Mouse (Mus musculus) forebrain, embryonic 13.5 days (tissue): ENCODE results near the gene Clcnka. TPM values are rescaled to one million over a fixed set of nuclear protein-coding genes. Genes with fewer than 3 reads are reported as not detected.

Experiments
- ATAC-seq: fragments of 200-750 bp; cut with Nextera tagmentation; 2 replicates; pipeline ENCODE4 v1.8.0; 2017
- H3K27ac ChIP-seq: fragments of 300-500 bp; sonication (generic); 2 replicates; pipeline ENCODE4 v1.5.1; 2015; ENCODE audit warnings: inconsistent platforms, mild to moderate bottlenecking, moderate library complexity
- H3K27me3 ChIP-seq: fragments of 300-500 bp; sonication (generic); 2 replicates; pipeline ENCODE4 v1.6.1; 2015; ENCODE audit warnings: mild to moderate bottlenecking, inconsistent platforms
- H3K36me3 ChIP-seq: fragments of 300-500 bp; sonication (generic); 2 replicates; pipeline ENCODE4 v1.6.1; 2015; ENCODE audit warnings: mild to moderate bottlenecking, inconsistent platforms; ENCODE audit not compliant: poor library complexity, severe bottlenecking
- H3K4me1 ChIP-seq: fragments of 300-500 bp; sonication (generic); 2 replicates; pipeline ENCODE4 v1.6.1; 2015; ENCODE audit warnings: inconsistent platforms
- H3K4me2 ChIP-seq: fragments of 300-500 bp; sonication (generic); 2 replicates; pipeline ENCODE4 v1.6.1; 2015; ENCODE audit warnings: inconsistent platforms, mild to moderate bottlenecking, moderate library complexity
- H3K4me3 ChIP-seq: fragments of 300-500 bp; sonication (generic); 2 replicates; pipeline ENCODE4 v1.5.1; 2015; ENCODE audit warnings: mild to moderate bottlenecking, inconsistent platforms
- H3K9ac ChIP-seq: fragments of 300-500 bp; sonication (generic); 2 replicates; pipeline ENCODE4 v1.6.1; 2015; ENCODE audit warnings: mild to moderate bottlenecking, inconsistent platforms
- H3K9me3 ChIP-seq: fragments of 300-500 bp; sonication (generic); replicated peaks from 2 replicates; pipeline ENCODE4 v1.6.1; 2016; ENCODE audit warnings: inconsistent platforms
- WGBS: fragments of 180-500 bp; shearing (Covaris S2); methylation state at CpG from one replicate; pipeline ENCODE4 v1.1.7; 2015; 5-methylcytosine and 5-hydroxymethylcytosine counted together
- polyA plus RNA-seq: library from polyadenylated mRNA; unstranded; fragments of >200 nt; fragmentation: Nextera tagmentation; extraction: Ambion mirVana; gene quantifications from 2 replicates; pipeline ENCODE4 v1.2.1, GENCODE M21; 2015

Gene Clcnka
- polyA plus RNA-seq, 1 experiment from 2014 or later: 0.10 TPM

- Histone ChIP-seq H3K9me3 (no peaks in the 10 kb centered on the region), H3K9ac (no peak overlapping the region), H3K27ac (no peak overlapping the region), H3K4me3 (no peak overlapping the region), H3K4me2 (no peak overlapping the region), H3K36me3 (no peaks in the 10 kb centered on the region), H3K4me1 (peaks cover 12% of the 10 kb centered on the region), H3K27me3 (peaks cover 16% of the 10 kb centered on the region; the same call in 1 of the 2 replicates)
- WGBS: 51% methylated on average over 9 of the region's 9 CpGs
- no peak for ATAC-seq
Observed at GRCm38 (mm10) chr4:141429847-141430246, 31.3 kb upstream of the Clcnka start.

- H3K4me3 ChIP-seq: no peak overlapping the region
- WGBS: 85% methylated on average over 6 of the region's 6 CpGs
- H3K27ac ChIP-seq: no peak overlapping the region
- no peaks in the 10 kb centered on the region for H3K36me3 ChIP-seq
- no peak overlapping the region for H3K4me2 ChIP-seq
- no peaks in the 10 kb centered on the region for H3K9me3 ChIP-seq
- H3K9ac ChIP-seq: no peak overlapping the region
- peaks cover 18% of the 10 kb centered on the region; the same call in 1 of the 2 replicates for H3K27me3 ChIP-seq
- H3K4me1 ChIP-seq: peaks cover 12% of the 10 kb centered on the region
- ATAC-seq: no peak
Observed at GRCm38 (mm10) chr4:141429381-141429780, 30.9 kb upstream of the Clcnka start.

GRCm38 (mm10) chr4:141427921-141428320 lies 29.4 kb upstream of the Clcnka start:
- Histone ChIP-seq H3K36me3 (no peaks in the 10 kb centered on the region), H3K27ac (no peak overlapping the region), H3K4me3 (no peak overlapping the region), H3K9ac (no peak overlapping the region), H3K9me3 (no peaks in the 10 kb centered on the region), H3K27me3 (peaks cover 18% of the 10 kb centered on the region; the same call in 1 of the 2 replicates), H3K4me1 (peaks cover 12% of the 10 kb centered on the region), H3K4me2 (no peak overlapping the region)
- WGBS: 87% methylated on average over 13 of the region's 13 CpGs
- no peak for ATAC-seq

GRCm38 (mm10) chr4:141426796-141427745 lies 28.5 kb upstream of the Clcnka start:
- H3K4me2 ChIP-seq: no peak overlapping the region
- ATAC-seq: no peak

GRCm38 (mm10) chr4:141425484-141426479 lies 27.3 kb upstream of the Clcnka start:
- no peaks in the 10 kb centered on the region for H3K9me3 ChIP-seq
- H3K4me3 ChIP-seq: peak overlapping the region; percentile 43
- H3K9ac ChIP-seq: peak overlapping the region; percentile 59
- ATAC-seq: peak; percentile 97
- H3K27me3 ChIP-seq: peaks cover 23% of the 10 kb centered on the region; the same call in 1 of the 2 replicates
- H3K36me3 ChIP-seq: no peaks in the 10 kb centered on the region
- no peak overlapping the region for H3K27ac ChIP-seq
- peak overlapping the region; percentile 73 for H3K4me2 ChIP-seq
- H3K4me1 ChIP-seq: peaks cover 12% of the 10 kb centered on the region
- WGBS: 6% methylated on average over 36 of the region's 36 CpGs

More at GRCm38 (mm10) chr4:141426796-141427745, 28.5 kb upstream of the Clcnka start:
- no peak overlapping the region for H3K9ac ChIP-seq
- no peaks in the 10 kb centered on the region for H3K36me3 ChIP-seq
- H3K4me3 ChIP-seq: no peak overlapping the region
- H3K27me3 ChIP-seq: peaks cover 23% of the 10 kb centered on the region; the same call in 1 of the 2 replicates
- H3K9me3 ChIP-seq: no peaks in the 10 kb centered on the region
- peaks cover 12% of the 10 kb centered on the region for H3K4me1 ChIP-seq
- no peak overlapping the region for H3K27ac ChIP-seq
- WGBS: 83% methylated on average over 10 of the region's 10 CpGs

GRCm38 (mm10) chr4:141423691-141424431 lies 25.3 kb upstream of the Clcnka start:
- Histone ChIP-seq H3K36me3 (no peaks in the 10 kb centered on the region), H3K4me1 (peaks cover 12% of the 10 kb centered on the region), H3K27ac (no peak overlapping the region), H3K4me2 (no peak overlapping the region), H3K9me3 (no peaks in the 10 kb centered on the region), H3K4me3 (no peak overlapping the region), H3K27me3 (peaks cover 23% of the 10 kb centered on the region; the same call in 1 of the 2 replicates), H3K9ac (no peak overlapping the region)
- no peak for ATAC-seq
- 87% methylated on average over 13 of the region's 13 CpGs for WGBS

- 81% methylated on average over 5 of the region's 5 CpGs for WGBS
- H3K4me1 ChIP-seq: peaks cover 12% of the 10 kb centered on the region
- ATAC-seq: no peak
- no peaks in the 10 kb centered on the region for H3K9me3 ChIP-seq
- no peaks in the 10 kb centered on the region for H3K36me3 ChIP-seq
- H3K27ac ChIP-seq: no peak overlapping the region
- H3K4me2 ChIP-seq: no peak overlapping the region
- peaks cover 23% of the 10 kb centered on the region; the same call in 1 of the 2 replicates for H3K27me3 ChIP-seq
- H3K4me3 ChIP-seq: no peak overlapping the region
- H3K9ac ChIP-seq: no peak overlapping the region
Observed at GRCm38 (mm10) chr4:141423288-141423687, 24.8 kb upstream of the Clcnka start.

GRCm38 (mm10) chr4:141422841-141423240 lies 24.3 kb upstream of the Clcnka start:
- H3K4me3 ChIP-seq: no peak overlapping the region
- no peaks in the 10 kb centered on the region for H3K9me3 ChIP-seq
- 86% methylated on average over 5 of the region's 5 CpGs for WGBS
- H3K36me3 ChIP-seq: no peaks in the 10 kb centered on the region
- no peak for ATAC-seq
- no peak overlapping the region for H3K27ac ChIP-seq
- H3K4me1 ChIP-seq: peaks cover 12% of the 10 kb centered on the region
- H3K4me2 ChIP-seq: no peak overlapping the region
- no peak overlapping the region for H3K9ac ChIP-seq
- H3K27me3 ChIP-seq: peaks cover 23% of the 10 kb centered on the region; the same call in 1 of the 2 replicates

- H3K4me2 ChIP-seq: no peak overlapping the region
- no peak for ATAC-seq
- H3K4me1 ChIP-seq: peaks cover 12% of the 10 kb centered on the region
- WGBS: 72% methylated on average over 14 of the region's 14 CpGs
- no peaks in the 10 kb centered on the region for H3K9me3 ChIP-seq
- H3K36me3 ChIP-seq: no peaks in the 10 kb centered on the region
- no peak overlapping the region for H3K4me3 ChIP-seq
- peaks cover 23% of the 10 kb centered on the region; the same call in 1 of the 2 replicates for H3K27me3 ChIP-seq
- no peak overlapping the region for H3K27ac ChIP-seq
- H3K9ac ChIP-seq: no peak overlapping the region
Observed at GRCm38 (mm10) chr4:141421423-141421822, 22.9 kb upstream of the Clcnka start.

GRCm38 (mm10) chr4:141420886-141421285 lies 22.4 kb upstream of the Clcnka start:
- no peak for ATAC-seq
- H3K4me2 ChIP-seq: no peak overlapping the region
- no peak overlapping the region for H3K4me3 ChIP-seq
- peaks cover 21% of the 10 kb centered on the region; the same call in 1 of the 2 replicates for H3K27me3 ChIP-seq
- WGBS: 60% methylated on average over 9 of the region's 9 CpGs
- no peak overlapping the region for H3K27ac ChIP-seq
- no peak overlapping the region for H3K9ac ChIP-seq
- H3K4me1 ChIP-seq: peaks cover 8% of the 10 kb centered on the region
- H3K36me3 ChIP-seq: no peaks in the 10 kb centered on the region
- no peaks in the 10 kb centered on the region for H3K9me3 ChIP-seq

- Histone ChIP-seq H3K4me2 (no peak within 1 kb of the TSS), H3K9me3 (no peaks in the 10 kb centered on the region), H3K36me3 (no peaks in the 10 kb centered on the region), H3K27me3 (peaks cover 16% of the 10 kb centered on the region; the same call in 1 of the 2 replicates), H3K27ac (no peak within 1 kb of the TSS), H3K4me3 (no peak within 1 kb of the TSS), H3K4me1 (peaks cover 2% of the 10 kb centered on the region), H3K9ac (no peak within 1 kb of the TSS)
- ATAC-seq: no peak
- 69% methylated on average over 9 of the region's 9 CpGs for WGBS
Observed at GRCm38 (mm10) chr4:141420192-141420829, 21.8 kb upstream of the Clcnka start, which contains the start of gene Hspb7. Hspb7 (plus strand) TSS chr4:141420779.
